Mouse (Mus musculus): Measurements from ENCODE around the gene Ano6. TPM values are rescaled to one million over a fixed set of nuclear protein-coding genes. Genes with fewer than 3 reads are reported as not detected.
A peak's percentile ranks its signal among the peaks of the same experiment; 100 is the strongest.

Gene Ano6
- 16.2 and 16.5 TPM in 2 replicates for polyA plus RNA-seq (2015; fragmentation: Nextera tagmentation; extraction: Ambion mirVana)

DNA sequence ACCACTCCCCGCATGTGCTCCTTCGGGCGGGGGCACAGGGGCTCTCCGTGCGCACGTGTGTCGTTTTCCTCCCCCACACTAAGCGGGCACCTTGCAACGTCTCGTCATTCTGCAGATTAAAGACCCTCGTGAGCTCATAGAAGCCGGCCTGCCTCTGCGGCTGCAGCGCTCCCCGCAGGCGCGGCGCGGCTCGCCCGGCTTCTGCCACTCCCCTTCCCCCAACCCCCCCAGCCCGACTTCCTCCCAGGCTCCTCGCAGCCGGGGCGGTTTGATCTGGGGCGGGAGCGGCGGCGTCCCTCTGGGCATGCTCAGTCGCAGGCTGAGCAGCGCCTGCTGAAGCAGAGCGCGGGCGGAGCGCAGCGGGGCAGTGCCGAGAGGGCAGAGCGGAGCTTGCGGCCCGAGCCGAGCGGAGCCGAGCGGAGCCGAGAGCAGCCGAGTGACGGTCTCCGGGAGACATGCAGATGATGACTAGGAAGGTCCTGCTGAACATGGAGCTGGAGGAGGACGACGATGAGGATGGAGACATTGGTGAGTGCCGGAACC is at the start of gene Ano6:
TSS of gene Ano6 (plus strand) at position 315 of the 543 bp plus-strand sequence.
- Histone ChIP-seq H3K4me3 (ENCODE audit: low read depth, low read length) (peak within 1 kb of the TSS; percentile 79), H3K27me3 (ENCODE audit: control insufficient read depth, insufficient read depth, low read length) (no peaks in the 10 kb centered on the region), H3K4me1 (replicated peaks; ENCODE audit: control insufficient read depth, insufficient read depth) (peaks cover 7% of the 10 kb centered on the region; the same call in 1 of the 2 replicates), H3K9me3 (ENCODE audit: control insufficient read depth, low read length) (no peaks in the 10 kb centered on the region), H3K27ac (replicated peaks) (peak within 1 kb of the TSS; percentile 88), H3K36me3 (ENCODE audit: control insufficient read depth, insufficient read depth, low read length) (no peaks in the 10 kb centered on the region), H3K9ac (ENCODE audit: low read length) (peak within 1 kb of the TSS; percentile 89), H3K4me2 (replicated peaks; ENCODE audit: low read depth) (peak within 1 kb of the TSS; percentile 84)
- TF ChIP-seq EP300 (optimal IDR thresholded peaks at IDR 0.05) (no peak), CTCF (IDR thresholded peaks at IDR 0.05; ENCODE audit: low read depth) (no peak; the same call in none of the 2 replicates)
- WGBS, result under 1% methylated on average over 49 of the region's 51 CpGs
- ATAC-seq (ENCODE audit: low FRiP score, low TSS enrichment), result peak; percentile 95
- peak; percentile 95 for DNase-seq (ENCODE audit: low spot score)

GRCm38 (mm10) chr15:95742955-95743354 is 47.7 kb upstream of the Ano6 start:
- Histone ChIP-seq H3K9me3 (ENCODE audit: control insufficient read depth, low read length) (no peaks in the 10 kb centered on the region), H3K36me3 (ENCODE audit: control insufficient read depth, insufficient read depth, low read length) (no peaks in the 10 kb centered on the region), H3K4me3 (ENCODE audit: low read depth, low read length) (no peak overlapping the region), H3K4me2 (replicated peaks; ENCODE audit: low read depth) (no peak overlapping the region), H3K4me1 (replicated peaks; ENCODE audit: control insufficient read depth, insufficient read depth) (no peaks in the 10 kb centered on the region), H3K27ac (replicated peaks) (no peak overlapping the region), H3K27me3 (ENCODE audit: control insufficient read depth, insufficient read depth, low read length) (no peaks in the 10 kb centered on the region), H3K9ac (ENCODE audit: low read length) (no peak overlapping the region)
- WGBS, result 87% methylated on average over 6 of the region's 6 CpGs
- TF ChIP-seq CTCF (IDR thresholded peaks at IDR 0.05; ENCODE audit: low read depth), result no peak
- TF ChIP-seq EP300 (optimal IDR thresholded peaks at IDR 0.05), result no peak
- DNase-seq (ENCODE audit: low spot score) (no peak), ATAC-seq (ENCODE audit: low FRiP score, low TSS enrichment) (no peak)

DNA sequence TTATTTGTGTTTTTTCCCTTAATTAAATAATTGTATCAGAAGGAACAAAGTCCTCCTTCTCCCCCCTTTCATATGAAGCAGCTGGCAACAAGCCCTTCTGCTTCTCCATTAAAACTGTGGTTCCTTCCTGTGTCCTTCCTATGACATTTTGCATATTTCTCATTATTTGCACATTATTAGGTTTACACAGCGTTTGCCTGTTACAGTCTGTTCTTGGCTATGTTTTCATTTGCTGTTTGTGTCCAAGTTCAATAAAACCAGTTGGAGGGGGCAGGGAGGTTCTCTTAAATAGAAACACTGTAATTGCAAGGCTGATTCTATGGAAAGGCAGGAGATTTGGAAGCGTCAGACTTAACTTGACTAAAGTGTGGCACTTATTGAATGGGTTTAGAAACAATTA is 46.8 kb upstream of the Ano6 start:
- no peaks in the 10 kb centered on the region for H3K27me3 ChIP-seq (ENCODE audit: control insufficient read depth, insufficient read depth, low read length)
- no peak overlapping the region for H3K27ac ChIP-seq (replicated peaks)
- no peaks in the 10 kb centered on the region for H3K9me3 ChIP-seq (ENCODE audit: control insufficient read depth, low read length)
- no peak overlapping the region for H3K4me2 ChIP-seq (replicated peaks; ENCODE audit: low read depth)
- H3K4me1 ChIP-seq (replicated peaks; ENCODE audit: control insufficient read depth, insufficient read depth), result no peaks in the 10 kb centered on the region
- no peak for TF ChIP-seq EP300 (optimal IDR thresholded peaks at IDR 0.05)
- H3K9ac ChIP-seq (ENCODE audit: low read length), result no peak overlapping the region
- no peak for ATAC-seq (ENCODE audit: low FRiP score, low TSS enrichment)
- 43% methylated on average over 2 of the region's 2 CpGs for WGBS
- no peak for DNase-seq (ENCODE audit: low spot score)
- no peak overlapping the region for H3K4me3 ChIP-seq (ENCODE audit: low read depth, low read length)
- H3K36me3 ChIP-seq (ENCODE audit: control insufficient read depth, insufficient read depth, low read length), result no peaks in the 10 kb centered on the region

DNA sequence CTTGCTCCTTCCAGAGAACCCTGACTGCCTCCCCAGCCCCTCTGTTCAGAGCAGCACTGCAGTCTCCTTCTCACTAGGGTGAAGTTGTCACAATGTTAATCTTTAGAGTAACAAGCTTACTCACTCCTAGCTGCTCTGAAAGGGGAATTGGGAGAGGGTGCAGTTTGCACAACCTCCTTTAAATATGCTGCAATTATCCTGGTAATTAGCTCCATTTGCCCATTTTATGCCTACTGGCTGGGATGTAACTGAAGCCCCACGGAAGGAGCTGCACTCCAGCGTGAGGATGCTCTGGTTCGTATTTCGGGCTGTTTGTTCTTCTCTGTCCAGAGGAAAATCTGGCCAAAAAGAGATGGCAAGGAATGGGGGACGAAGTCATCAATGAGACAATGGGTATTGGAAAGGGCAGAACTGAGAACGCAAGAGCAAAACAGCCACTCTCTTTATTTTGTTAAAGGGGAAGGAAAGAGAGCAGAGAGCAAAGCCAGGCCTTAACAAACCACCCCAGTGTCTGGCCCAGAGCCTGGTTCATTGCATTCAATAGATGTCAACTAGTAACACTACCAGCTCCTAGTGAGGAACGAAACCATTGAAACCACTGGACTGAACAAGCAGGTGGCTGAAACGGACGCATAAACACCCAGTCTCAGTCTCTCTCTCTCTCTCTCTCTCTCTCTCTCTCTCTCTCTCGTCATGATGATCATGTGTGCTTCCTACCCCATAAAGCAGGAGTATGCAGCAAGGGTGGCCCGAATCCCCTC is 45.1 kb upstream of the Ano6 start:
- DNase-seq (ENCODE audit: low spot score), result no peak
- 74% methylated on average over 10 of the region's 11 CpGs for WGBS
- H3K27ac ChIP-seq (replicated peaks), result no peak overlapping the region
- H3K4me3 ChIP-seq (ENCODE audit: low read depth, low read length), result no peak overlapping the region
- ATAC-seq (ENCODE audit: low FRiP score, low TSS enrichment), result no peak
- no peak for TF ChIP-seq CTCF (IDR thresholded peaks at IDR 0.05; ENCODE audit: low read depth)
- no peak for TF ChIP-seq EP300 (optimal IDR thresholded peaks at IDR 0.05)
- no peak overlapping the region for H3K9ac ChIP-seq (ENCODE audit: low read length)
- H3K4me2 ChIP-seq (replicated peaks; ENCODE audit: low read depth), result no peak overlapping the region
- no peaks in the 10 kb centered on the region for H3K36me3 ChIP-seq (ENCODE audit: control insufficient read depth, insufficient read depth, low read length)
- H3K9me3 ChIP-seq (ENCODE audit: control insufficient read depth, low read length), result no peaks in the 10 kb centered on the region
- H3K27me3 ChIP-seq (ENCODE audit: control insufficient read depth, insufficient read depth, low read length), result no peaks in the 10 kb centered on the region
- H3K4me1 ChIP-seq (replicated peaks; ENCODE audit: control insufficient read depth, insufficient read depth), result no peaks in the 10 kb centered on the region

- H3K4me1 ChIP-seq (replicated peaks; ENCODE audit: control insufficient read depth, insufficient read depth), result no peaks in the 10 kb centered on the region
- ATAC-seq (ENCODE audit: low FRiP score, low TSS enrichment), result no peak
Observed at GRCm38 (mm10) chr15:95746513-95746912, 44.1 kb upstream of the Ano6 start.

More at GRCm38 (mm10) chr15:95746513-95746912, 44.1 kb upstream of the Ano6 start:
- Histone ChIP-seq H3K9ac (ENCODE audit: low read length) (no peak overlapping the region), H3K27me3 (ENCODE audit: control insufficient read depth, insufficient read depth, low read length) (no peaks in the 10 kb centered on the region), H3K36me3 (ENCODE audit: control insufficient read depth, insufficient read depth, low read length) (no peaks in the 10 kb centered on the region), H3K9me3 (ENCODE audit: control insufficient read depth, low read length) (no peaks in the 10 kb centered on the region), H3K4me2 (replicated peaks; ENCODE audit: low read depth) (no peak overlapping the region), H3K27ac (replicated peaks) (no peak overlapping the region), H3K4me3 (ENCODE audit: low read depth, low read length) (no peak overlapping the region)
- no peak for DNase-seq (ENCODE audit: low spot score)
- WGBS, result 50% methylated on average over 5 of the region's 5 CpGs
- no peak for TF ChIP-seq EP300 (optimal IDR thresholded peaks at IDR 0.05)
- TF ChIP-seq CTCF (IDR thresholded peaks at IDR 0.05; ENCODE audit: low read depth), result no peak

Measured in stomach, postnatal 0 days (tissue).